Mouse (Mus musculus) granulocyte monocyte progenitor cell, adult 5-6 weeks (primary cell): ENCODE measurements at regions not wholly inside any gene's neighbourhood (a gene's known extent, or its start where the extent isn't known, plus 50 kb on each side); places are given as distances from the start of the nearest gene placed in this dataset.

ENCODE experiments used
- ATAC-seq: replicated peaks from 2 replicates; pipeline ENCODE4 v1.8.0; 2016; ENCODE audit warnings: mild to moderate bottlenecking, moderate TSS enrichment, inconsistent platforms; ENCODE audit not compliant: poor library complexity, severe bottlenecking

DNA sequence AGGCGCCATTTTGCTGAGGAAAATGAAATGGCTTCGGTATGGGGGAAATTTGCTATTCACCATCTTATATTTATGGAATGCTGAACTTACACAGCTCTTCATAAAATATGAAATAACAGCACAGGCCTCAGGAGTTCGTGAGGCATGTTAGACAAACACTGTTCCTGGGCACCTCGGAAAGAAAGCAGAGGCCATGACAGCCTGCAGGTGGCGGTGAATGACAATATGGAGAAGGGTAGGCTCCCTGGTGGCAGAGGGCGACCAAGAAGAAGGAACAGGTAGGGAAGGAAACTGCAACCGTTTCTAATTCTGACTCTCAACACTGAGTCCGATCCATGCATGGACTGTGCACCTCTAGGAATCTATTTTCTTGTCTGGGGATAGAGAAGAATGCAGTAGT is 553.6 kb upstream of the Tmpo start:
- no peak for ATAC-seq

GRCm38 (mm10) chr10:91732007-91732589 is 551.0 kb upstream of the Tmpo start:
- ATAC-seq, result no peak

DNA sequence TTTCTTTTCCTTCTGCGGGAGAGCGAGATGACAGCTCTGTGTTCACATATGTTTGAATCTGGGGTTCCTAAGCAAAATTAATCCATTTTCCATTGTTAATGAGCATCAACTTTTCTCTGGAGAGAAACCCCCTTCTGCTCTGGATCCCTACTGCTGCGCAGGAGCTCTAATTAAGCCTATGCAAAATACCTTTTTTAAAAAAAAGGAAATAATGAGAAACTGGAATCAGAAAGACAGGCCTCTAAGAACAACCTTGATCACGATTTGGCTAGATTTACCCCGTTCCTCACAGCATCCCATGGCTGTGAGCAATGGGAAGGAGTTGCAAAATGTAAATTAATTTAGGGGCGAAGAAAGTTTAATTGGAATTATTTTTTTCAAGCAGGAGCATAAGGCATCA is 548.9 kb upstream of the Tmpo start:
- ATAC-seq, result no peak

DNA sequence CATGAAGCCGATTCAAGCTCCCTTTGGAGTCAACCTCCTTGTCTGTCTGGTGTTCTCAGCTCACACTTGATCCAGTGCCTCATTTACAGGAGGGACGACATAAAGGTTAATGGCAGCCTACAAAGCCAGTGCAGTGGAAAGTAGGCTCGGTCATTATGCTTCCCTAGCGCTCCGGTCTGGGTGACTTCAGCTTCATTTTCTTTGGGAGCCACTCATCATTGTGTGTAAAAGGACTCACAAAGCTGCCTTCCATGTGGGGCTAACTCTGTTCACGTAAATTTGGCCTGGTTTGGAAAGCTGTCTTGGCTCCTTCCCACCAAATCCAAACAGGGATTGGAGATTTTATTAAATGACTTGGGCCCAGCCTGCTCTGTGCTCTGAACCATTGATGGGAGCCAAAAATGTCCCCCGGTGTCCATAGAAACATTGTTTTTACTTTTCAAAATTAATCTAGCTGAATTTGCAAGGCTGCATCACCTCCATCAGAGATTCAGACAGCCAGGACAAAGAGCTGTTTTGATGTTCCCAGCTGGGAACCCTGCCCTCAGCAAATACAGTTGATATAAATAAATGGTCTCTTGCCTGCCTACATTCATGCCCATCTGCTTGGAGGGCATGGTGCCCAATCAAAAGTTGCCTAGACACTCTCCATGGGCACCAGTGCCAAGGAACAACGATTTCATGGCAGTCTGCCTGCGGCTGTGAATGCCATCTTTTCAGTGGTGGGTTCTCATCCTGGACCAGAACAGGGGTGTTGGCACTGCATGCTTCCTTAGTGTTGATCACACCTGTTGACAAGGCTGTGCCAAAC is 538.7 kb upstream of the Tmpo start:
- ATAC-seq, result no peak

- no peak for ATAC-seq
Observed at GRCm38 (mm10) chr10:91716604-91717003, 535.5 kb upstream of the Tmpo start.

- ATAC-seq, result no peak
Observed at GRCm38 (mm10) chr10:91714648-91715047, 533.5 kb upstream of the Tmpo start.

DNA sequence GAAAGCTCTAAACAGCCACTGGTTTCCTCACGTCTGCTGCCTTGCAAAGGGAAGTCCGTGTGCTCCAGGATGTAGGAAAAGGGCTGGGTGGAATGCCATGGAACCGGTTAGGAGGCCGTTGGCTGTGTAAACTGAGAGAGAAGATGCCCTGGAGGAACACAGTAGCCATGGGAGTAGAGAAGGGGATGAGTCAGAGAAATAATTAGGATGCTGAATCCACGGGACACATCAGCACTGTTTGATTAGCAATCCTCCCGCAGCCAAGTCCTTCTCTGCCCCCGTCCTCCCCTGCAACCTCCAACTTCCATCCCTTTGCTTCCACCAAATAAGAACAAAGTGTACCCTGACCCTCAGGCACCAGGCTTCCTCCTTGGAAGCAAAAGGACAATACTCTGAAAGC is 532.4 kb upstream of the Tmpo start:
- ATAC-seq, result no peak

GRCm38 (mm10) chr10:91706816-91707215 is 525.7 kb upstream of the Tmpo start:
- no peak for ATAC-seq

DNA sequence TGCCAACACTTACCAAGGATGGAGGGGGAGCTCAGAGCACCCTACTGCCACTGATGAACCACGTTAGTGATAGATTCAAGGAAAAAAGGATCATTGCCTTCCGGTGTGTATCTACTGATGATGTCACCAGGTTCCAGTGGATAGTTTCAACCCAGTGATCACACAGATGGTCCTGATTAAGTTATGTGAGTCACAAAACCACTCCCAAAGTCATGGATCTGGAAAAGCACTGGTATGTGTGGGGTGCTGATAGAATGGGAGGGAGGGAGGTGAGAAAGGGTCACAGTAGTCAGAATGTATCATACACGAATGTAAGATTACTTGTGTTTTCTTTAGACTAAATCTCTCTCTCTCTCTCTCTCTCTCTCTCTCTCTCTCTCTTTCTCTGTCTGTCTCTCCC is 523.6 kb upstream of the Tmpo start:
- no peak for ATAC-seq

- ATAC-seq, result no peak
Observed at GRCm38 (mm10) chr10:91701822-91702221, 520.7 kb upstream of the Tmpo start.

GRCm38 (mm10) chr10:91686082-91686618 is 505.0 kb upstream of the Tmpo start:
- no peak for ATAC-seq

- ATAC-seq, result no peak
Observed at GRCm38 (mm10) chr10:91685164-91686027, 504.3 kb upstream of the Tmpo start.

DNA sequence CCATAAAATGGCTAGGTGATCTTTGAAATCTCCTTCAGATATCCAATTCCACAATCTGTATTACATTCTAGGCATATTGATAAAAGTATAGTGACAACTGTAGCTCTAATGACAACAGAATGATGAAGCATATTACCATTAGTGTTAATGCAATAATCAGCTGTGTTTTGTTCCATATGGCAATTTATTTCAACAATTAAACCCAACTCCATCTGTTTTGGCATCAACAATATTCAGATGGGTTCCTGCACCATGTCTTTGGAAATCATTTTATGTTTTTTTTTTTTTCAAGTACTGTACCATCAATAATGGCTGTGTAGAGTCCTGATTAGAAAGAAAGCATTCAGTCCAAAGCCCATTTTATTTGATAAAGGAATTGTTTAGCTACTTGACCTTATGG is 498.5 kb upstream of the Tmpo start:
- ATAC-seq, result no peak

DNA sequence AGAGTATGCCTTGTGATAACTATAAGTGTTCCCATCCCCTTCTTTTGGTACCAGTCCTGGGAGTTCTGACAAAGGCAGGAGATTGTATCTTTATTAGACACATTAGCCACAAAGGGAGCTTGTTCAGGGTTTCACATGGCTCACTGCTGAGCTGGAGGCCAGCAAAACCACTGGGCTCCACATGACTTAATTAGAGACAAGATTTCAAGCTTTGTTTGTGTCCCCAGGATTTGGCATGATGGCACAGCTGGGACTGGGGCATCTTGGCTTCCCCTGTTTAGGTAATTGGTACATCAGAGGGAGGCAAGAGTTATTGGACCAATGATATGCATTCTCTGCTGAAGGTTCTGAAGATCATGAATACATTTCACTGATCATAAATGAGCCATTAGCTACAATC is 456.8 kb upstream of the Tmpo start:
- no peak for ATAC-seq

GRCm38 (mm10) chr10:91628672-91629071 is 447.6 kb upstream of the Tmpo start:
- ATAC-seq, result no peak

GRCm38 (mm10) chr10:91622281-91622680 is 441.2 kb upstream of the Tmpo start:
- no peak for ATAC-seq

- no peak for ATAC-seq
Observed at GRCm38 (mm10) chr10:91613794-91614479, 432.8 kb upstream of the Tmpo start.

DNA sequence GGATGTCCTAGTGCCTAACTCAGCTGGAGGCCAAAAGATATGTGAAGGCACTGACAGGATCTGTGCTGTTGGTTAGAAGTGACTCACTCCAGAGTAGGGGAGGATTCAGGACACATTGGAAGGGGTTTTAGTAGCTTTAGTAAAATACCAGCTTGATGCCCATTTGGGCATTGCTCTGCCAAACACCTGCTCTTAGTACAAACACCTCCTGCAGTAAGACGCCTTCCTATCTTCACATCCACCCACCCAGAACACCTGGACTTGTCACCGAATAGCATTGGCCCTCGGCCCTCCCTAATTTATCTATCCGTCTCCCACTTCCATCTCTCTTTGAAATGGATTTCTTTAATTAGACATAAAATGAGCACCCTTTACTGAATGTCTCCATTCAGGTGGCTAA is 430.9 kb upstream of the Tmpo start:
- no peak for ATAC-seq

DNA sequence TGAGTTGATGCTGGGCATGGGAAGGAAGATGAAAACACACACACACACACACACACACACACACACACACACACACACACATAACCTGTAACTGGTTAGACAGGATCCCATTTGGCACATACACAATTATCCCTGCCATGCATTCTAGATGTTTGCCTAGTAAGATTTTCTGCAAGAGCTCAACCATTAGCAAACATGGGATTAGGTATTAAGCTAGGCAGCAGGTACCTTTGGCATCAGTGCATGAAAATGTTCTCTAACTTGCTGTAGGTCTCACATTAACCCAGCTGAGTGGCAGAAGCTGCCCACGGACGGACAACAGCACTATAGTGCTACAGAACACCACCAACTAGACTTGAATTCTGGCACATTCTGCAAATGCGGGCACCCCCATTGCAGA is 413.8 kb upstream of the Tmpo start:
- no peak for ATAC-seq

GRCm38 (mm10) chr10:91593378-91593777 is 412.3 kb upstream of the Tmpo start:
- ATAC-seq, result no peak
